Mouse (Mus musculus): ENCODE results near the gene Bax. TPM values are rescaled to one million over a fixed set of nuclear protein-coding genes. Genes with fewer than 3 reads are reported as not detected.

The Bax gene
- polyA plus RNA-seq (2017; shearing (Covaris generic)): 199 TPM

DNA sequence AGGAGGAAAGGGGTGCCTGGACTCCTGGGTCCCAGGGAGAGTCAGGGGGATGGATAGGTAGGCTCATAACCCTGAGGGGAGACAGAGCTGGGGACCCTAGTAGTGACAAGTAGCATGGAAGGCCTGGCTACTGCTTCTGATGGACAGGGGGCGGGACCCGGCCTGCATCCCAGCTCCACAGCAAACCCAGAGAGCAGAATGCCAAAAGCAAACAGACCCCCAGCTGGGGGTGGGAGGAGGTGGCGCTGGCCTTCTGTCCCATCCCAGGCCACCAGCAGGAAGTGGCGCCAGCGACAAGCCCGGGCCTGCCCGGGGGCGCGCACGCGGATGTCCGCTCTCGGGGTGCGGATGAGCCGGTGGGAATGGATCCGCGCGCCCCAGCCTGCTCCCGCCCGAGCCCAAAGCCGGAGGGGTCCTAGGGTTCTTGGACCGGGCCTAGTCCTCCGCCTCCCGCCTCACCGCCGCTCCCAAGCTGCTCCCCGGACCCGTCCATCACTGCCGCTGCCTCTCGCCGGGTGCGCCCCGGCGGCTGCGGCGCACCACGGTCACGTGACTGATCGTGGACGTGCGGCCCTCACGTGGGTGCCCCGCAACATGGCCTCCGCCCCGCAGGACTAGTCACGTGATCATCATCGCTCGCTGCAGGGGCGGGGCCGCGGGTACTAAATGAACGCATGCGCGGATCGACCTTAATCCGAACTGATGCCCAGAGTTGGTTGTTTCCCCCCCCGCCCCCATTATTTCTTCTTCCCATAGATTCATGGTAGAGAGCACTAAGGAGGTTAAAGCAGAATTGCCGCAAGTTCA lies at the start of gene Bax:
Gene Bax (minus strand): TSS at position 616 of the 807 bp plus-strand sequence.

DNA sequence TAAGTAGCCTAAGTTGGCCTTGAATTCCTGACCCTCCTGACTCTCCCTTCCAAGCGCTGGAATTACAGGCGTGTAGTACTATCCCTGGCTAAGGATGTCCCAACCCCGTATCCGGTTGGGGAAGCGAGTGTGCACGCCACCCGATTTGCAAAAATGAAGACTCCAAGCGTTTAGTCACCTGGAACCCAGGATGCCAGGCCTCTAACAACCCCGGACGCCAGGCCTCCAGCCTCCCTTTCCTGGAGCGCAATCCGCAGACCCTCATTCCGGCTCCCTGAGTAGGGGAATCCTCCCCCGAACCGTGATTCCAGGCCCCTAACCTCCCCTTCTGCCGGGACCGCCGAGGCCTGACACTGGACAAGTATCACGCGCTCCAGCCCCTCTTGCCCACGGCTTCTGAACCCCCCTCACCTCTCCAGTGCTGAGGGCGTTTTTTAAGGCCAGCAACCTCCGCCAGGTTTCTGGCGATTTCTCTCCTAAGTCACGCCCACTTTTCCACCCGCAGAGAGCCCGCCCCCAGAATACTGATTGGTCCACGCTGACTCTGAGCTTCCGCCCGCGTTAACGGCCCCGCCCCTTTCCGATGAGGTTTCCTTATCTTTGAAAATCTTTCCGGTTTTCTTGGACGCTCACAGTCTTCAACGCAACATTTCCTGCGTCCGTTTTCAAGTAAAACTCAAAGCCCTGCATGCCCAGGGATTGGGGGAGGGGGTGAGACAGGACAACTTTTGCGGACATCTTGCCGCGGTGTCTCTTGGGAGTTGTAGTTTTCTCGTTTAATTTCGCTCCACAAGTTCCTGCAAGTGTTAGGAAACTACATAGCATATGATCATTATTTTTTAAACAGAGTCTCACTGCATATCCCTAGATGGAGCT lies 43.5 kb upstream of the Bax start, which contains the start of gene Nucb1:
Gene Nucb1 (minus strand): TSS at position 495 of the 876 bp plus-strand sequence.

DNA sequence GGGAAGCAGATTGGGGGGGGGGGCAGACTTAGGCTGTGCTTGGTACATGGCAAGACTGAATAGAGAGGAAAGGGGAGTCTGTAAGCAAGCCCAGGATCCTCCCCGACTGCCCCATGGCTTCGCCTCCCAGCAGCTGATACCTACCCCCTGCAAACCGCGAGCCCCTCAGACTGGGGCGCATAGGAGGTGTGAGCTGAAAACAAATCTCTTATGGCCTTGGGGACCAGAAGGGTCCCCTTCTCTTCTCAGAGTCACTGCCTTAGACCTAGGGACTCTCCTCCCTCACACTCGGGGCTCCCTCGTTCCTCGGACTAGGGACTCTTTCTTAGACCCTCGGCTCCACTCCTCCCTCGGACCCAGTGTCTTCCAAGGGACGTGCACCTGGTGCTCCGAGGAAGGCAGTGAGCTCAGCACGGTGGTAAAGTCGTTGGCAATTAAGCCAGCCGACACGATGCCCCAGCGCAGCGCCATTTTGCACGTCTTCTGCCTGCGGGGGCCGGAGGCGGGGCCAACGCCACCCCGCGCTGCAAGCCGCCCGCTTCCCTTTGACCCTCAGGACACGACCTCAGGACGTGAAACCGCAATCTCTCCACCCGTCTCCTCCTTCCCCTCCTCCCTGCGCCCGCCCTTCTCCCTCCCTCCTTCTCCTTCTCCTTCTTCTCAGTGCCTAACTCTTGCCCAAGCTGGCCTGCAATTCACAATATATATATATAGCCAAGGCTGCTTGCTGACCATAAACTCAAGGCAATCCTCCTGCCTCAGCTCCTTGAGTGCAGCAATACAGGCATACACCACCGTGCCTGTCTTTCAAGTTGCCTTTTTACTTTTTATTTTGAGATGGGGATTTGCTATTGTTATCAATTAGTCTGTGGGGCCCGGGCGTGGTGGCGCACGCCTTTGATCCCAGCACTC lies 21.9 kb upstream of the Bax start, which contains the start of gene Dhdh:
Gene Dhdh (minus strand): TSS at position 513 of the 912 bp plus-strand sequence.

DNA sequence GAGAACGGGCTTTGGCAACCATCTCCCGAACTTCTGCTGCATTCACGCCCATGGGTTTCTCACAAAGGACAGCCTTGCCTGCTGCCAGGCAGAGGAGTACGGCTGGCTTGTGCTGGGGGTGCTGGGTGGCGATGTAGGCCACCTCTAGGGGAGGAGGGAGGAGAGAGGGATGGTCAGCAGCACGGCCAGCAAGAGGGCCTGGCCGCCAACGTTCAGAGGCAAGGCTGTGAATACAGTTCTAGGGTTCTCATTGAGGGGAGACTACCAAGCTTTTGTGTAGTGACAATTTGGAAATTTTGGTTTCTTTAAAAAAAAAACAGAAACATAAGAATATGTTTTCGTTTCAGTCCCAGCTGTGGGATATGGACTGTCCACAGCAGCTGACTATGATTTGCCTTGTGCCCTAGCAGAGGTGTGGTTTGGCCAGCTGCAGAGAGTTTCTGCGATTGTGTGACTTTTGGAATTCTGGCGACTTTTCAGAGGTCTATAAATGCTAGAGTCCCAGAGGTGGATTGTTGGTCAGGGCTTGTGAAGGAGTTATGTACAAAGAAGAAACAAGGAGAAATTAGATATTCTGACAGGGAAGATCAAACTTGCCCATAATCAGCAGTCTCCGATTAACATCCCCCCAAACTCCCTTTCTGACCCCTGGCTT lies 20.2 kb upstream of the Bax start, which contains the start of gene Gm45808:
Gene Gm45808 (minus strand): TSS at position 51 of the 655 bp plus-strand sequence.

GRCm38 (mm10) chr7:45481374-45481927 lies 14.8 kb upstream of the Bax start, which contains the start of gene Tulp2:
Gene Tulp2 (plus strand): TSS chr7:45481877.

GRCm38 (mm10) chr7:45459564-45460140 lies 7.0 kb downstream of the Bax start, which contains the start of gene Ftl1:
Gene Ftl1 (minus strand): TSS chr7:45459884.

GRCm38 (mm10) chr7:45437521-45438276 lies 29.0 kb downstream of the Bax start, which contains the start of gene Ruvbl2:
Gene Ruvbl2 (minus strand): TSS chr7:45438096.

DNA sequence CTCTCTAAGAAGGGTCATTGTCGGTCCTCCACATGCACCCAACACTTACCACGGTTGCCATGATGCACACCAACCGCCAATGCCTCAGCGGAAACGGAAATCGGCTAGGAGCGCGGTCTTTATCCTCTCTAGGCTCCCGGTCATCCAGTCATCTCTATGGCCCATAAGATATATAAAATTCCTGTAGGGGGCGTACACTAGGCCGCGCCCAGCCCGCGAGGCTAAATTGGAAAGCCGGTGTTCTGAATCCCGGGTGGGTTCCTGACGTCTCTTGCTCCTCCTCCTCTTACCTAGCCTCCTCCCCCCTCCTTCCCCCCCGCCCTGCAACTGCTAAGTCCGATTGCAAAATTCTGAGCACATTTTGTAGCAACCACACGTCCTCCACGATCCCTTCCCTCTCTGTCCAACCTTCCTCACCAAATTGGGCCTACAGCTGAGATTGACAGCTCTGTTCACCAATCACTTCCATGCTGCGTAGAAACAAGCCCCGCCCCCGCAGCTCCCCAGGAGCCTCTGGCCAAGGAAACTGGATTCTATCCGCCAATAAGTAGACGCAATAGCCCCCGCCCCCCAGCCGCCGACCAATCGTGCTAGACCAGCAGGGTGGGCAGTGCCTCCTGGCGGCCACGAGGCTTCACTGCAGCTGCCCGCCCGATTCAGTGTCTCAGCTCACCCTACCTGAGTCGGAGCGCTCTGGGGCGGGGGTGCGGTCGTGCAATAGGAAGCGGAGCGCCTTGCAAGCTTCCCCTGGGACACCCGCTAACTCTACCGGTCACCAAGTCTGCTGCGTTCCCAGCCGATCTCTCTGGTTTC lies 32.3 kb downstream of the Bax start, which contains the start of gene Gys1:
Gene Gys1 (plus strand): TSS at position 642 of the 813 bp plus-strand sequence.

GRCm38 (mm10) chr7:45420615-45420919 lies 46.1 kb downstream of the Bax start, which contains the start of gene Lhb:
Gene Lhb (plus strand): TSS chr7:45420820.

DNA sequence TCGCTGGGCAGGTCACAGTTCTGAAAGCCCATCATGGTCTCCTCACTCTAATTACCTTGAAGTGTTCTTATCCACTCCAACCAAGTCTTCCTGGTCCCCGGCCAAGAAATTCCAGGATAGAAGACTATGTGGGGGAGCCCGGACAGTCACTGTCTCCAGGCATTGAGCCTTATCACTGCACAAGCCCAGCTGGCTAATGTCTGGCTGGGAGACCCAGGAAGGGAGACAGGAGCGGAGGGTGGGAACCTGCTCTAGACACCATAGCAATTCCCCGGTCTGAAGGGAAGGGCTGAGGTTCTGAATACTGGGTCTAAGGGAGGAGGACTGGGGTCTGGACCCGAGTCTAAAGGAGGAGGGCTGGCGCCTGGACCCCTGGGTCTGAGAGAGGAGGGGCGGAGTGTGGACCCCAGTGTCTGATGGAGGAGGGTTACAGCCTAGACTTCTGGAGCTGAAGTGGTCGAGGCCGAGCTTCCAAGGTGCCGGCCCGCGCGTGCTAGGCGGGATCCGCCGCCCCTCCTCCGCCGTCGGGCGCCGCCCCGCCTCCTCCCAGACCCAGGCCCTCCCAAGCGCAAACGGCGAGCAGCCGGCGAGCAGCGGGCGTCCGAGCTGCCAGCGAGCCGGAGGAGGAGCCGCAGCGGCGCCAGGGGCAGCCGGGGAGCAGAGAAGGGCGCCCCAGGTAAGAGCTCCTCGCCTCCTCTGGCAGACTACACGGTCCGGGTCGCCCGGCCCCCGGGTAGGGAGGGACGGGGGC lies 53.4 kb downstream of the Bax start, which contains the start of gene Ntf5:
Gene Ntf5 (plus strand): TSS at position 583 of the 751 bp plus-strand sequence.

Other genes with a start within 250 kb of the Bax start
- gene Cd37, start 227.8 kb downstream of the Bax start, polyA plus RNA-seq (2017; shearing (Covaris generic)): 391 TPM
- not detected for gene Slc6a16, start 225.8 kb downstream of the Bax start, polyA plus RNA-seq (2017; shearing (Covaris generic))
- gene Slc6a21, start 189.4 kb downstream of the Bax start, polyA plus RNA-seq (2017; shearing (Covaris generic)): not detected
- 5.3 TPM for gene Trpm4, start 133.1 kb downstream of the Bax start, polyA plus RNA-seq (2017; shearing (Covaris generic))
- not detected for gene Hrc, start 131.6 kb downstream of the Bax start, polyA plus RNA-seq (2017; shearing (Covaris generic))
- 0.30 TPM for gene Ppfia3, start 99.9 kb downstream of the Bax start, polyA plus RNA-seq (2017; shearing (Covaris generic))
- not detected for gene Lin7b, start 96.3 kb downstream of the Bax start, polyA plus RNA-seq (2017; shearing (Covaris generic))
- 207 TPM for gene Snrnp70, start 71.2 kb downstream of the Bax start, polyA plus RNA-seq (2017; shearing (Covaris generic))
- not detected for gene Kcna7, start 61.2 kb downstream of the Bax start, polyA plus RNA-seq (2017; shearing (Covaris generic))
- 0.19 TPM for gene Ntf5, start 53.2 kb downstream of the Bax start, polyA plus RNA-seq (2017; shearing (Covaris generic))
- not detected for gene Lhb, start 46.1 kb downstream of the Bax start, polyA plus RNA-seq (2017; shearing (Covaris generic))
- gene Gys1, start 32.1 kb downstream of the Bax start, polyA plus RNA-seq (2017; shearing (Covaris generic)): 5.5 TPM
- 32.9 TPM for gene Ruvbl2, start 28.8 kb downstream of the Bax start, polyA plus RNA-seq (2017; shearing (Covaris generic))
- 2,431 TPM for gene Ftl1, start 7.0 kb downstream of the Bax start, polyA plus RNA-seq (2017; shearing (Covaris generic))
- 2.3 TPM for gene Tulp2, start 15.0 kb upstream of the Bax start, polyA plus RNA-seq (2017; shearing (Covaris generic))
- gene Gm45808, start 19.9 kb upstream of the Bax start, polyA plus RNA-seq (2017; shearing (Covaris generic)): not detected
- 0.60 TPM for gene Dhdh, start 21.9 kb upstream of the Bax start, polyA plus RNA-seq (2017; shearing (Covaris generic))
- 208 TPM for gene Nucb1, start 43.5 kb upstream of the Bax start, polyA plus RNA-seq (2017; shearing (Covaris generic))
- 868 TPM for gene Ppp1r15a, start 59.4 kb upstream of the Bax start, polyA plus RNA-seq (2017; shearing (Covaris generic))
- gene Plekha4, start 59.4 kb upstream of the Bax start, polyA plus RNA-seq (2017; shearing (Covaris generic)): 0.39 TPM
- gene Hsd17b14, start 88.0 kb upstream of the Bax start, polyA plus RNA-seq (2017; shearing (Covaris generic)): 0.64 TPM
- gene Bcat2, start 103.3 kb upstream of the Bax start, polyA plus RNA-seq (2017; shearing (Covaris generic)): 38.4 TPM
- not detected for gene Fgf21, start 148.6 kb upstream of the Bax start, polyA plus RNA-seq (2017; shearing (Covaris generic))
- gene Fut1, start 150.4 kb upstream of the Bax start, polyA plus RNA-seq (2017; shearing (Covaris generic)): 0.21 TPM
- not detected for gene Izumo1, start 154.9 kb upstream of the Bax start, polyA plus RNA-seq (2017; shearing (Covaris generic))
- gene Rasip1, start 160.6 kb upstream of the Bax start, polyA plus RNA-seq (2017; shearing (Covaris generic)): not detected
- not detected for gene Mamstr, start 173.1 kb upstream of the Bax start, polyA plus RNA-seq (2017; shearing (Covaris generic))
- gene Fut2, start 199.5 kb upstream of the Bax start, polyA plus RNA-seq (2017; shearing (Covaris generic)): not detected
- not detected for gene Ntn5, start 217.1 kb upstream of the Bax start, polyA plus RNA-seq (2017; shearing (Covaris generic))
- gene Sec1, start 227.5 kb upstream of the Bax start, polyA plus RNA-seq (2017; shearing (Covaris generic)): not detected
- 1.7 TPM for gene Car11, start 232.9 kb upstream of the Bax start, polyA plus RNA-seq (2017; shearing (Covaris generic))
- gene Dbp, start 238.2 kb upstream of the Bax start, polyA plus RNA-seq (2017; shearing (Covaris generic)): 13.8 TPM
- 1,532 TPM for gene Rpl18, start 248.6 kb upstream of the Bax start, polyA plus RNA-seq (2017; shearing (Covaris generic))

Data from effector memory CD4-positive, alpha-beta T cell, adult 5 months (primary cell).